In genomic region chr3:105364685-105365084, GRCm38 (mm10) we compare ENCODE assay signal across 14 mouse cellular contexts.
A peak's percentile ranks its signal among the peaks of the same experiment; 100 is the strongest.
DNase-seq lines count a peak whose midpoint lies in the region; ATAC-seq lines count a peak whose summit lies in the region.
"Had no signal": no experiment of that assay in that cellular context is flagged by ENCODE, and none has a peak within 500 bp of the region (broad histone marks: within the 10 kb centered on the region; RNA-seq: fewer than 3 reads in every experiment).

No protein-coding gene starts in this region.

- peak; percentile 53; the same call in 1 of the 2 replicates for ATAC-seq in forebrain, embryonic 15.5 days (replicated peaks)
- no peak for ATAC-seq in granulocyte monocyte progenitor cell, adult 5-6 weeks (replicated peaks; ENCODE audit: poor library complexity, severe bottlenecking)
- ATAC-seq: CD4-positive, CD25-positive, alpha-beta regulatory T cell, adult 4 months; lung, postnatal 0 days had no signal

- H3K4me1 ChIP-seq in forebrain, embryonic 15.5 days, result peaks cover 12% of the 10 kb centered on the region

- no peaks in the 10 kb centered on the region for H3K27me3 ChIP-seq in forebrain, embryonic 15.5 days

- H3K27ac ChIP-seq in forebrain, embryonic 15.5 days (replicated peaks), result no peak overlapping the region
- H3K27ac ChIP-seq: midbrain, embryonic 12.5 days had no signal

- WGBS in forebrain, embryonic 15.5 days, result 42% methylated on average over 5 of the region's 5 CpGs

- no peak overlapping the region for H3K4me3 ChIP-seq in forebrain, embryonic 15.5 days
- H3K4me3 ChIP-seq: midbrain, embryonic 12.5 days had no signal

- no peak overlapping the region for H3K9ac ChIP-seq in forebrain, embryonic 15.5 days (replicated peaks)
- H3K9ac ChIP-seq: midbrain, embryonic 12.5 days had no signal

- DNase-seq in layer of hippocampus, adult 11-12 months (ENCODE audit: low spot score), result peak; percentile 45
- no peak for DNase-seq in layer of hippocampus, postnatal 36 days
- peak; percentile 7 for DNase-seq in ZHBTc4 (ENCODE audit: low read depth, low spot score)
- peak; percentile 61 for DNase-seq in cerebellum, adult 11-12 months
- DNase-seq in spleen, postnatal 10 days (ENCODE audit: low spot score in 2 of 2), result no peak
- DNase-seq in kidney, postnatal 4 days, result no peak
- DNase-seq: heart, postnatal 10 days; kidney, postnatal 10 days had no signal

- H3K9me3 ChIP-seq in forebrain, embryonic 15.5 days, result no peaks in the 10 kb centered on the region
- H3K9me3 ChIP-seq: midbrain, embryonic 12.5 days had no signal

- no peak overlapping the region for H3K4me2 ChIP-seq in forebrain, embryonic 15.5 days (replicated peaks)
- H3K4me2 ChIP-seq: liver, embryonic 11.5 days; midbrain, embryonic 12.5 days had no signal

- H3K36me3 ChIP-seq in forebrain, embryonic 15.5 days, result no peaks in the 10 kb centered on the region
- H3K36me3 ChIP-seq: midbrain, embryonic 12.5 days had no signal

Comparison
In these comparisons a context has a peak if more than half of its experiments do, and no peak if none do; other contexts are left out.
1. DNase-seq: peak in layer of hippocampus, adult 11-12 months (single experiment), ZHBTc4 (single experiment) and cerebellum, adult 11-12 months (single experiment); none in layer of hippocampus, postnatal 36 days (0 of 2), spleen, postnatal 10 days (0 of 2) and kidney, postnatal 4 days (0 of 2).